Mouse (Mus musculus) retina, postnatal 7 days (tissue): ENCODE measurements around the gene Tnr.
"Not testable (repeated sequence)": the region's sequence is repeated elsewhere in the genome, so short reads cannot be mapped to it uniquely, and the experiment has no call there.

ENCODE experiments used
- DNase-seq: peaks from one replicate; pipeline ENCODE4 v3.0.0-alpha.2; 2012; ENCODE audit warnings: low read depth, low spot score

Gene Tnr

GRCm38 (mm10) chr1:159938449-159938848, 414.9 kb downstream of the Tnr start:
- no peak for DNase-seq

- no peak for DNase-seq
Observed at GRCm38 (mm10) chr1:159939335-159939734, 415.8 kb downstream of the Tnr start.

- DNase-seq: no peak
Observed at GRCm38 (mm10) chr1:159953526-159953925, 430.0 kb downstream of the Tnr start.

GRCm38 (mm10) chr1:159963351-159963750, 439.8 kb downstream of the Tnr start:
- no peak for DNase-seq

DNA sequence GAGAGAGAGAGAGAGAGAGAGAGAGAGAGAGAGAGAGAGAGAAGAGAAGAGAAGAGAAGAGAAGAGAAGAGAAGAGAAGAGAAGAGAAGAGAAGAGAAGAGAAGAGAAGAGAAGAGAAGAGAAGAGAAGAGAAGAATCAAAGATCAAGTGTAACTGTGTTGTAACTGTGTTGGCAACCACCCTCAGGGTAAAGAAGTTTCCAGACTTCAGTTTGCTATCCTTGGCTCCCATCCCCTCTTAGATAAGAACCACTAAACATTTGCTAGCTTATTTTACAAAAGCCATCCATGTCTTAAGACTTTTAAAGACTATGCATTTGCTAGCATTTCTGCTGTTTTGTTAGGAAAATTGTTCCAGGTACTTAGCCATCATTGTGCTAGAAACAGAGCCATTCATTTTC, 442.7 kb downstream of the Tnr start:
- not testable (repeated sequence) for DNase-seq

DNA sequence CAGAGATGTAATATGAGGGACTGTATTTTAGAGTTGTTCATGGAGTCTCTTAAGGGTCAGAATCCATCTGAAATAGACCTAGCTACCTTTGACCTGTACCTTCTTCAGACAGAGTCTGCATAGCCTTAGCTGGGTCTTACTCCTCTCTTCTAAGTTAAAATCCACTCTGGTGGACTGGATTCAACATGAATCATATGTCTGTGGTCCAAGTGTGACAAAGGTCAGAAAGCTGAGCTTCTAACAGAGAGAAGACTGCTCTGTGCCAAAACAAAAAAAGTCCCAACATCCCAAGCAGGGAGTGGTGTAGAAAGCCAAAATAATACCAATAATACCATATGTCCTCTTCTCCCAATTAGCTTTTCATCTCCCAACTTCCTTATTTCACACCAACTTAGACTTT, 444.8 kb downstream of the Tnr start:
- DNase-seq: no peak

DNA sequence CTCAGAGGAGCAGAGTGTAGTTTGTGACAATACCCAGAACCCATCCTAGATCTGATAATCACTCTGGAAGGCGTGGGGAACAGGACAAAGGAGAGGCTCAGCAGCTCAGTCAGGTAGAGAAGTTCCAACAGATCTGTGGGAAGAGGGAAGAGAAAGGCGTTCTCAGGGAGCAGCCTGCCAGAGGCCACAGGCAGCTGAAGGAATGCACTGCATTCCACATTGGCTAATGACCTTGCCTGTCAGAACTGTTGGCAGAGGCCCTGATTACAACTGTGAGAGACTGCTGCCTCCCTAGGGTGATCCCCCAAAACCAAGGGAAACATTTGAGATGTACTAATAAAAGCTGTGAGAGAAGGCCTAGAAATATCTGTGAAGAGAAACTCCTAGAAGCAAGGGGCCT, 454.2 kb downstream of the Tnr start:
- DNase-seq: no peak

- no peak for DNase-seq
Observed at GRCm38 (mm10) chr1:159979096-159979495, 455.5 kb downstream of the Tnr start.

- no peak for DNase-seq
Observed at GRCm38 (mm10) chr1:159980355-159980754, 456.8 kb downstream of the Tnr start.
